Mouse (Mus musculus) small intestine, adult 2 months (tissue): Measurements from ENCODE around the gene Ikbip.

ENCODE experiments used
- CTCF ChIP-seq: fragments of 200-500 bp; IDR thresholded peaks from 2 replicates; pipeline ENCODE4 v1.5.1; 2012; ENCODE audit warnings: low read depth, mild to moderate bottlenecking, control low read depth, inconsistent platforms, low read length, moderate library complexity, mixed read lengths; ENCODE audit not compliant: insufficient replicate concordance, insufficient read length; ENCODE audit errors: extremely low read depth
- POLR2A ChIP-seq: fragments of 200-500 bp; IDR thresholded peaks from 2 replicates; pipeline ENCODE4 v1.6.1; 2012; ENCODE audit warnings: low read depth, mild to moderate bottlenecking, control low read depth, inconsistent platforms, low read length, moderate library complexity

GRCm38 (mm10) chr10:91139148-91139766 lies 56.5 kb downstream of the Ikbip start:
- TF ChIP-seq CTCF (no peak), POLR2A (no peak)
